Mouse (Mus musculus) layer of hippocampus, adult 9-11 months (tissue): Measurements from ENCODE around the gene Syne2.
"Not testable (repeated sequence)": the region's sequence is repeated elsewhere in the genome, so short reads cannot be mapped to it uniquely, and the experiment has no call there.

ENCODE experiments used
- DNase-seq: peaks from one replicate; pipeline ENCODE4 v3.0.0; 2022

The Syne2 gene

DNA sequence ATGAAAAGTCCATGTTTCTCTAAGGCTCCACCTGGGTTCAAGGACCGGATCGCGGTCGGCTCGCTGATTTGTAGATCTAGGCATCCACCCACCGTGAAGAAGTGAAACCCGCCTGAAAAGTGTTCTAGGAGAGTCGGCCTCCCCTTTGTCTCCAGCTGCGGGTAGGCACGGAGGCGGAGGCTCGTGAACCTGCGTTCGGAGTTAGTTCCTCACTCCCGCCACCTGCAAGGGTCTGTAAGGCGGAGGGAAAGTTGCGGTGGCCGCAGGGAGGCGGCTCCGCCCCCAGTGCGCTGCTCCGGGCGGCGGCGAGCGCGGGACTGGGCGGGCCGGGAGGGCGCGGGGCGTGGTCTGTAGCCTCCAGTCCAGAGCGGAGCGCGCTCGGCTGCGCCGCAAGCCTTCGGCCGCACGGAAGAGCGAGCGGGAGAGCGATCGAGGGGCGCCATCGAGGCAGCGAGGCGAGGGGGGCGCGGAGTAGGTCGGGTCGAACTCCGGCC lies at the start of gene Syne2:
TSS of gene Syne2 (plus strand) at position 176 of the 494 bp plus-strand sequence.
- DNase-seq: peak; percentile 58

DNA sequence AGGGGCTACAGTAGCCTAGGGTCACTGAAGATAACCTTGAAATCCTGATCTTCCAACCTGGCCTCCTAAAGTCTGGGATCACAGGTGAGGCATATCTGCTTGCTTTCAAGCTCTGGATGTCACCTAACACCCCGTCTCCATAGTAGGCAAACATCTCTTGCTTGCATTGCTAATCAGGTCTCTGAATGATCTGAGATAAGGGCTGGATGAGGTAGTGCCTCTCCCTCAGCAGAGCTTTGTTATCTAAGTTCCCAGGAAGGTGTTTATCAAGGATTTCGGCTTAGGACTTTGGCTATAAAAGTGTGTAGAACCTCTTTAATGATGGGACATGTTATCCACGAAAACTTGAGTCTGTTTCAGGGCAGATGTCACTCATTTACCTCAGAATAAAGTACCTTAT lies 46.5 kb upstream of the Syne2 start:
- DNase-seq: no peak

DNA sequence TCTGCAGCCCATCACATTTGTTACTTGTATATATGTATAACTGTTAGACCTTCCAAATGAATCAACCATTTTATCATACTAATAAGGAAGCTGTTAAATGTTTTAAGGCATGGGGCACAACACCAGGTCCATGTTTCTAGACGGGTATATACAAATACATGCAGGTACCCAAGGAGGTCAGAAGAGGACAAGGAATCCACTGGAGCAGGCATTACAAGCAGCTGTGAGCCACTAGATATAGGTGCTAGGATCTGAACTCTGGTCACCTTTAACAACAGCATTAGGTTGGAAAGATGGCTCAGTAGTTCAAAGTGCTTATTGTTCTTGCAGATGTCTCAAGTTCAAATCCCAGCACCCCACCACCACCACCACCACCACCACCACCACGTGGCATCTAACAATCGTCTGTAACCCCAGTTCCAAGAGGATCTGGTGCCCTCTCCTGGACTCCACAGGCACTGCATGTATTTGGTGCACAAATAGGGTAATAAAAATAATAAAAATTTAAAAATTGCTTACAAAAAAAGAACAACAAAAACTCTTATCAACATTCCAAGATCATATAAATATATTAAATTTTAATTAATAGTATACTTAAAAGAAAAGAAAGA lies 45.4 kb upstream of the Syne2 start:
- peak; percentile 10 for DNase-seq

DNA sequence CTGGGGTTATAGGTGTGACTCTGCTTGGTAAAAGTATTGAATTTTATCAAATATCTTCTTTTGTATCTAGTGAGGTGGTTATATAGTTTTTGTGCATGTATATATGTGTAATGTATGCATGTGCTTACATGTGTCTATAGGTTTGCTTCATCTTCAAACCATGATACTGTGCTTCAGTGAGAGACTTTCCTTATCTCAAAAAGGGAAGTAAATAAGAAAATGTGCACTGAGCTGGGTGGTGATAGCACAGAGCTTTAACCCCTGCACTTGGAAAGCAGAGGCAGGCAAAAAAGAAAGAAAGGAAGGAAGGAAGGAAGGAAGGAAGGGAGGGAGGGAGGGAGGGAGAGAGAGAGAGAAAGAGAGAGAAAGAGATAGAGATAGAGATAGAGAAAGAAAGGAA lies 36.5 kb upstream of the Syne2 start:
- no peak for DNase-seq

DNA sequence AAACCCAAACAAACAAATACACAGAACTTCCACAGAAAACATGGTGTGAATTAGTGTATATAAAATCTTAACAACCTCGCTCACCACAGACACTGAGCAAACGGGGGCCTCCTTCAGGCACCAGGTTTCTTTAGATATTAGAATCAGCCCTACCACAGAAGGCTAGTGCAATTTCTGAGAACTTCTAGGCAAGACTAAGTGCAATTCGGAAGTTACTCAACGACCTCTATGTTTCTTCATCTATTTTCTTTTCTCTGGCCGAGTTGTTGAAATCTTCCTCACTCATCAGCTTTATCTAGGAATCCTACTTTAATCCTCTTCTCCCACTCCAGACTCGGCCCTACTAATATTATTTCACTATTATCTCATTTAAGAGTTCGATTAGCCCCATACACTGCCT lies 35.9 kb upstream of the Syne2 start:
- DNase-seq: no peak

DNA sequence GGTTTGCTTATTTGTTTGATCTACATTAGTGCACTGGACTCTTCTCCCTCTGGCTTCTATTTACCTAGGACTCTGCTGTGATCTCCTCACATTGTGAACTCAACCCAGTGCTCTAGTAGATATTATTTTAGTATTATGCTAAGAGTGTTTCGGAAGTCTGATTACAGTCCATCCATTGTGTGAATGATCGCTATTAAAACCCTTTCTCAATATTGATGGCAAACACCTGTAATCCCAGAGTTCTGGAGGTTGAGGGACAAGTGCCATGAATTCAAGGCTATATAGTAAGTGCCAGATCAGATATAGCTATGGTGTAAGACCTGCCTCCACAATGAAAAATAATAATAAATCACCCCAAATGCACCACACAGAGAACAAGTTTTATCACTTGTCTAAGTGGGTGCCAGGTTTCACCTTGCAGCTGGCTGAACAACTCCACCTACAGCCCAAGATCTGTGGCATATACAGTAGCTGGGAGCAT lies 33.6 kb upstream of the Syne2 start:
- DNase-seq: no peak

- not testable (repeated sequence) for DNase-seq
Measured at GRCm38 (mm10) chr12:75786681-75787080, 31.3 kb upstream of the Syne2 start.

- DNase-seq: peak; percentile 63
Measured at GRCm38 (mm10) chr12:75789451-75789850, 28.5 kb upstream of the Syne2 start.

GRCm38 (mm10) chr12:75794527-75794926 lies 23.4 kb upstream of the Syne2 start:
- DNase-seq: no peak

DNA sequence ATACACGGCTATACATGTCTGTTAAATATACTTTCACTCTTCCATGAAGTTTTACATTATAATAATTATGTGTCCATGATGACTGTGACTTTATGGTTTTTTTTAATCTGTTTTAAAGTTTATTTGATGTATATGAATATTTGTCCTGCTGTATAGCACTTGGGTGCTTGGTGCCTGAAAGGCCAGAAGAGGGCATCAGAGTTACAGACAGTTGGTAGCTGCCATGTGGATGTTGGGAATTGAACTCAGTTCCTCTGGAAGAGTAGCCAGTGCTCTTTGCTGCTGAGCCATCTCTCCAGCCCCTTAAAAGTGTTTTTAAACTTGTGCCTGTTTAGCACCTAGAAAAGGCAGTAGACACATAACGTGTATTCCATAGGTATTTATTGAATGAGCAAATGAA lies 21.4 kb upstream of the Syne2 start:
- DNase-seq: no peak

- no peak for DNase-seq
Measured at GRCm38 (mm10) chr12:75806281-75806680, 11.7 kb upstream of the Syne2 start.

DNA sequence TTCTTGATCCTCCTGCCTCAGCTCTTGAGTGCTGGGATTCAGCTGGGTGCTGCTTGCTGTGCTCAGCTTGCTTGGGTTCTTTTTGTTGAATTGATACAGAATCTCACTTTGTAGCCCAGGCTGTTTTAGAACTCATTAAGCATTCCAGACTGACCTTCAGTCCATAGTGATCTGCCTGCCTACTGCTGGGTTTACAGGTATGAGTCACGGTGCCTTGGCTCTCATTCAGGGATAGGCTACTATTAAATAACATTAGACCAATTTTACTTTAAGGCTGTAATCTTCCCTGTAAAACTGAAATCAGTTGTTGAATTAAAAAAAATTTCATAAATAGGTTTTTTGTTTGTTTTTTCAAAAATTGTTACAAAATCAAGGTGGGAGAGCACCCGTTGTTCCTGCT lies 4.2 kb upstream of the Syne2 start:
- DNase-seq: no peak

DNA sequence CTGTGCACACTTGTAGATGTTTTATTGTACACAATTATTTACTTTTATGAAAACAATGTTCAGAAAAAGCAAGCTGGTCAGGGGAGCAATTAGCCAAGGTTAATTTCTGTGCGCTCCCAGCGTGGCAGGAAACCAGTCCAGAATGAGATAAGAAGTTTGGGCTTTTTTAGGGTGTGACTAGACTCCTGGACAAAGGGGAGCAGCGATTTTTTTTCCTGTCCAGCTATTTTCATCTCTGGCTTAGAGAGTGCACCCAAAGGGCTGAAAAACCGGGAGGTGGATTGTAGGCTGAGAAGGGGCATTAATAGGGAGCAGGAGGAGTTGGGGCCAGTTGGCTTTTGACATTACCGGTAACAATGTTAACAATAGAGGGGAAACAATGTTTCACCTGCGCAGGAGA lies 3.4 kb upstream of the Syne2 start:
- no peak for DNase-seq

GRCm38 (mm10) chr12:75816981-75817856 lies 715 bp upstream of the Syne2 start:
- DNase-seq: no peak

- DNase-seq: no peak
Measured at GRCm38 (mm10) chr12:75818453-75819434, 810 bp downstream of the Syne2 start.

GRCm38 (mm10) chr12:75819481-75819880 lies 1.5 kb downstream of the Syne2 start:
- no peak for DNase-seq

- DNase-seq: no peak
Measured at GRCm38 (mm10) chr12:75820216-75820615, 2.3 kb downstream of the Syne2 start.

- no peak for DNase-seq
Measured at GRCm38 (mm10) chr12:75822122-75822521, 4.2 kb downstream of the Syne2 start.

DNA sequence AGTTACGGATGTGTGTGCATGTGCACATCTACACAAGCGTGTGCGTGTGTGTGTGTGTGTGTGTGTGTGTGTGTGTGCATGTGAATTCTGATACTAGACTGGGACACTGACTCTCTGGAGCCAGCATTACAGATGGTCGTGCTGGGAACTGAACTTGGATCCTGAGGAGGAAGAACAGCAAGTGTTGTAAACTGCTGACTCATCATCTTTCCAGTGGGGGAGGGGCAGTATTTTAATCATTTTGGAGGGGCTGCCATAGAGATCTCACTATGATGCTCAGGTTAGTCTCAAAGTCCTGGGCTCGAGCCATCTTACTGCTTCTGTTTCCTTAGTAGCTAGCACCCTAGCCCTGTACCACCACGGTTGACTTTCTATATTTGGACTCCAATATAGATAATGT lies 5.5 kb downstream of the Syne2 start:
- DNase-seq: no peak

- no peak for DNase-seq
Measured at GRCm38 (mm10) chr12:75825458-75825857, 7.5 kb downstream of the Syne2 start.

GRCm38 (mm10) chr12:75826699-75827353 lies 8.9 kb downstream of the Syne2 start:
- DNase-seq: no peak

- no peak for DNase-seq
Measured at GRCm38 (mm10) chr12:75827751-75828150, 9.8 kb downstream of the Syne2 start.
